In genomic region chrX:59034969-59035368, GRCm38 (mm10) we compare ENCODE assay signal across 15 mouse cellular contexts.
"Had no signal": no experiment of that assay in that cellular context is flagged by ENCODE, and none has a peak within 500 bp of the region (broad histone marks: within the 10 kb centered on the region; RNA-seq: fewer than 3 reads in every experiment).

No protein-coding gene starts in this region.

- DNase-seq: liver, postnatal 0 days; lung, adult 2 months; lung, postnatal 14 days; lung, postnatal 36 days; retina, postnatal 1 day; right cerebral cortex, adult 18-20 months; right cerebral cortex, postnatal 25 days; right cerebral cortex, postnatal 4 days; spleen, adult 18-20 months; thymus, adult 2 months; thymus, postnatal 25 days; thymus, postnatal 4 days had no signal

- ATAC-seq: liver, postnatal 0 days; lung, postnatal 0 days; midbrain, embryonic 13.5 days; midbrain, embryonic 15.5 days had no signal
